Mouse (Mus musculus): ENCODE results near the gene Rab6b.

DNA sequence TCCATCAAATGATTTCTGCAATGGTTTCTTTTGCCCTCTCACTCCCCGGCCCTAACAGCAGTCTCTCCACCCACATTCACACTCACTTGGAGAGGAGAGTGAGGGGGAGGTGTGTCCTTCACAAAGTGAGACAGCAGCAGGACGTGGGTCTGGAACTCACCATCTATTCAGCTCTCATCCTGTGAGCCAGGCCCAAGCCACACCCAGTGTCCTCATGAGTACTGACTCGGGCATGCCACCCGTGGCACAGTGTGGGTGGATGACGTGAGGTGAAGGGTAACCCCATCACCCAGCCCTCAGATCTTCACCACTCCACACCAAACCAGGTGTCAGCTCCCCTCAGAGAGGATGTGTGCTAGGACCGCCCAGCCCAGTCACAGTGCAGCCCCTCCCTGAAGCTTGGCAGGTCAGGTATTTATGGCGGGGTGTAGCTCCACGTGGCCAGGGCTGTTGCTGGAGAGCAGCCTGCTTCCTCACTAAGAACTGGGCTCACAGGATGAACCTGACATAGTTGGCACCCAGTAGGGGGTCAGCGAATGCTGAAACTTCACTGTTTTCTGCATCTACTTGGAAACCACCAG, 23.0 kb downstream of the Rab6b start:
- TF ChIP-seq CTCF (IDR thresholded peaks at IDR 0.05; ENCODE audit: low read depth, low read length) (no peak), GATA2 (IDR thresholded peaks at IDR 0.05; ENCODE audit: borderline replicate concordance, low read depth, low read length) (no peak), TAL1 (conservative IDR thresholded peaks at IDR 0.05; ENCODE audit: low read depth, low read length) (no peak), GATA1 (IDR thresholded peaks at IDR 0.05; ENCODE audit: borderline replicate concordance, low read length) (no peak)
